Mouse (Mus musculus): ENCODE measurements at regions not wholly inside any gene's neighbourhood (a gene's known extent, or its start where the extent isn't known, plus 50 kb on each side); places are given as distances from the start of the nearest gene placed in this dataset.

GRCm38 (mm10) chr4:81222468-81223175, 220.0 kb downstream of the Mpdz start:
- TF ChIP-seq CTCF (IDR thresholded peaks at IDR 0.05; ENCODE audit: borderline replicate concordance, insufficient read depth, low read length) (no peak), POLR2A (IDR thresholded peaks at IDR 0.05; ENCODE audit: low read depth, low read length) (no peak)
